Mouse (Mus musculus) lung, embryonic 16.5 days (tissue): Measurements from ENCODE around the gene Prelp. TPM values are rescaled to one million over a fixed set of nuclear protein-coding genes. Genes with fewer than 3 reads are reported as not detected.

Experiments
- ATAC-seq: fragments of 200-750 bp; cut with Nextera tagmentation; 2 replicates; pipeline ENCODE4 v1.8.0; 2017; ENCODE audit warnings: low read depth, mild to moderate bottlenecking, moderate library complexity
- H3K27ac ChIP-seq: fragments of 300-500 bp; sonication (generic); 2 replicates; pipeline ENCODE4 v1.5.1; 2014; ENCODE audit warnings: mild to moderate bottlenecking, control low read depth, low read length
- H3K27me3 ChIP-seq: fragments of 300-500 bp; sonication (generic); 2 replicates; pipeline ENCODE4 v1.6.1; 2014; ENCODE audit warnings: low read depth, low read length, mixed read lengths; ENCODE audit not compliant: control insufficient read depth, insufficient read depth
- H3K36me3 ChIP-seq: fragments of 300-500 bp; sonication (generic); 2 replicates; pipeline ENCODE4 v1.6.1; 2014; ENCODE audit warnings: low read length; ENCODE audit not compliant: control insufficient read depth, insufficient read depth
- H3K4me1 ChIP-seq: fragments of 300-500 bp; sonication (generic); replicated peaks from 2 replicates; pipeline ENCODE4 v1.6.1; 2014; ENCODE audit warnings: low read length, mixed read lengths; ENCODE audit not compliant: control insufficient read depth, insufficient read depth
- H3K4me2 ChIP-seq: fragments of 300-500 bp; sonication (generic); 2 replicates; pipeline ENCODE4 v1.6.1; 2014; ENCODE audit warnings: low read depth, low read length, control low read depth
- H3K4me3 ChIP-seq: fragments of 300-500 bp; sonication (generic); 2 replicates; pipeline ENCODE4 v1.5.1; 2014; ENCODE audit warnings: mild to moderate bottlenecking, low read length, control low read depth
- H3K9ac ChIP-seq: fragments of 300-500 bp; sonication (generic); 2 replicates; pipeline ENCODE4 v1.6.1; 2014; ENCODE audit warnings: low read length, control low read depth
- H3K9me3 ChIP-seq: fragments of 300-500 bp; sonication (generic); 2 replicates; pipeline ENCODE4 v1.6.1; 2016; ENCODE audit warnings: low read length; ENCODE audit not compliant: control insufficient read depth
- WGBS: fragments of 180-500 bp; shearing (Covaris S2); extraction: QIAGEN DNeasy Blood & Tissue Kit; methylation state at CpG from one replicate; pipeline ENCODE4 v1.1.7; 2014; 5-methylcytosine and 5-hydroxymethylcytosine counted together
- polyA plus RNA-seq: library from polyadenylated mRNA; unstranded; fragments of >200 nt; fragmentation: Nextera tagmentation; extraction: Ambion mirVana; gene quantifications from 2 replicates; pipeline ENCODE4 v1.2.1, GENCODE M21; 2015

Gene Prelp
- polyA plus RNA-seq, 1 experiment from 2014 or later = 28.6 TPM

DNA sequence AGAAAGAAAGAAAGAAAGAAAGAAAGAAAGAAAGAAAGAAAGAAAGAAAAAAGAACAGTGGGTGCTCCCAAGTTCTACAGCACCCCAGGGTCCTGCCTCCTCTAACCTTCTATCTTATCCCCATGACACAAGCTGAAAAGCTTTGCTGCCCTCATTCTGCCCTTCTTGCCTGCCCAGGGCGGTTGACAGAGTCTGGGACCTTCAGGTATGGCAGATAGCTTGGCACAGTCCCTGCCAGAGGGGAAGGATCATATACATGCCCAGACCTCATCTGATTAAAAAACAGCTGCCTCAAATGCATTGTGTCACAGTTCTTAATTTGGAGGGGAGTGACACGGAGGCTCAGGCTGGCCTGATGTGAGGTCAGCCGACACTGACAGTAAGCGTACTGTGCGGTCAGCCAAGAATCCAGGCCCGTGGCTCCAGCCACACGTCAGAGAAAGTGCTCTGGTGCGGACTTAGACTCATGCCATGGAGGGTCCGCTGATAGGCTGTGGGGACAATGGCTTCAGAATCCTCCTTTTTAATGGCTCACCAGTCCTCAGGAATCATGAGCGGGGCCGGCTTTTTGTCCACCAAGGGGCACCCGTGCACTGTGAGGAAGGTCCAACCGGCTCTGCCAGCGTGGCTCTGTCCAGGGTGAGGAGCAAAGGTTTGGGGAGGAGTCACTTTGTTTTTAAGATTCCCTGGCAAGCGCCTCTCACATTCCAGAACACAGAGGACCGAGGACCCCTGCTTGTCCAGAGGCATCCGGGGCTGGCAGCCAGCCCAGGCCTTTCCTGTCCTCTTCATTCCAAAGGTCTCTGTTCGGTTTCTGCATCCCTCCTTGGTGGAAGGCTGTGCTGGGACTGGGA lies 40.3 kb upstream of the Prelp start:
- H3K36me3 ChIP-seq = no peaks in the 10 kb centered on the region
- peak overlapping the region; percentile 50 for H3K9ac ChIP-seq
- no peaks in the 10 kb centered on the region for H3K27me3 ChIP-seq
- peak overlapping the region; percentile 89 for H3K27ac ChIP-seq
- no peaks in the 10 kb centered on the region; the same call in 1 of the 2 replicates for H3K9me3 ChIP-seq
- peak; percentile 94 for ATAC-seq
- 9% methylated on average over 18 of the region's 18 CpGs for WGBS
- no peak overlapping the region for H3K4me3 ChIP-seq
- peaks cover 32% of the 10 kb centered on the region for H3K4me1 ChIP-seq
- H3K4me2 ChIP-seq = peak overlapping the region; percentile 25; the same call in 1 of the 2 replicates

GRCm38 (mm10) chr1:133959521-133959920 lies 38.3 kb upstream of the Prelp start:
- peaks cover 19% of the 10 kb centered on the region for H3K4me1 ChIP-seq
- no peak overlapping the region for H3K4me2 ChIP-seq
- H3K36me3 ChIP-seq = no peaks in the 10 kb centered on the region
- H3K4me3 ChIP-seq = no peak overlapping the region
- peak; percentile 26 for ATAC-seq
- H3K9ac ChIP-seq = peak overlapping the region; percentile 32; the same call in 1 of the 2 replicates
- no peaks in the 10 kb centered on the region; the same call in 1 of the 2 replicates for H3K9me3 ChIP-seq
- no peaks in the 10 kb centered on the region for H3K27me3 ChIP-seq
- WGBS = 51% methylated on average over 5 of the region's 5 CpGs
- H3K27ac ChIP-seq = peak overlapping the region; percentile 79

DNA sequence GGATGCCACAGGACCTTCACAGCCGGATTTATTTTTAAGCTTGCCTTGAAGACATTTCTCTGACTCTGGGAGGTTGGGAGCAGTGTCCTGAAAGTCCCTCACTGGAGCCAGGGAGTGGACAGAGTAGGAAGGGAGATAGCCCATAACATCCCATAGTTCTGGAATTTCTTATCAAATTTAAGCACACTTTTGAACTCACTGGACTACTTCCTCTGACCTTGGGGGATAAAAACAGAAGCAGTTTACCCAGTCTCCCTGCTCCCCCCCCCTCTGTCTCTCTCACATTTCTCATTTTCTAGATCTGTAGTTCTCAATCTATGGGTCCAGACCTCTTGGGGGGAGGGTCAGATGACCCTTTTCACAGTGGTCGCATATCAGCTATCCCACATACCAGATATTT lies 32.8 kb upstream of the Prelp start:
- peaks cover 16% of the 10 kb centered on the region for H3K4me1 ChIP-seq
- no peak for ATAC-seq
- H3K4me3 ChIP-seq = no peak overlapping the region
- no peaks in the 10 kb centered on the region for H3K9me3 ChIP-seq
- no peak overlapping the region for H3K9ac ChIP-seq
- no peaks in the 10 kb centered on the region for H3K36me3 ChIP-seq
- H3K4me2 ChIP-seq = no peak overlapping the region
- no peaks in the 10 kb centered on the region for H3K27me3 ChIP-seq
- 17% methylated on average over 2 of the region's 2 CpGs for WGBS
- no peak overlapping the region for H3K27ac ChIP-seq

- H3K36me3 ChIP-seq = no peaks in the 10 kb centered on the region
- no peak for ATAC-seq
- H3K4me1 ChIP-seq = peaks cover 16% of the 10 kb centered on the region
- H3K4me3 ChIP-seq = no peak overlapping the region
- 31% methylated on average over 9 of the region's 9 CpGs for WGBS
- H3K9me3 ChIP-seq = no peaks in the 10 kb centered on the region
- H3K27ac ChIP-seq = no peak overlapping the region
- no peaks in the 10 kb centered on the region for H3K27me3 ChIP-seq
- no peak overlapping the region; the same call in 1 of the 2 replicates for H3K9ac ChIP-seq
- H3K4me2 ChIP-seq = no peak overlapping the region
These were observed 32.1 kb upstream of the Prelp start for GRCm38 (mm10) chr1:133953261-133953742.

- H3K36me3 ChIP-seq = no peaks in the 10 kb centered on the region
- no peak overlapping the region for H3K4me3 ChIP-seq
- H3K4me2 ChIP-seq = no peak overlapping the region
- 36% methylated on average over 6 of the region's 6 CpGs for WGBS
- peak; percentile 42; the same call in 1 of the 2 replicates for ATAC-seq
- H3K4me1 ChIP-seq = peaks cover 16% of the 10 kb centered on the region
- H3K9ac ChIP-seq = no peak overlapping the region
- H3K27ac ChIP-seq = no peak overlapping the region
- H3K9me3 ChIP-seq = no peaks in the 10 kb centered on the region
- no peaks in the 10 kb centered on the region for H3K27me3 ChIP-seq
These were observed 30.4 kb upstream of the Prelp start for GRCm38 (mm10) chr1:133951598-133951997.

DNA sequence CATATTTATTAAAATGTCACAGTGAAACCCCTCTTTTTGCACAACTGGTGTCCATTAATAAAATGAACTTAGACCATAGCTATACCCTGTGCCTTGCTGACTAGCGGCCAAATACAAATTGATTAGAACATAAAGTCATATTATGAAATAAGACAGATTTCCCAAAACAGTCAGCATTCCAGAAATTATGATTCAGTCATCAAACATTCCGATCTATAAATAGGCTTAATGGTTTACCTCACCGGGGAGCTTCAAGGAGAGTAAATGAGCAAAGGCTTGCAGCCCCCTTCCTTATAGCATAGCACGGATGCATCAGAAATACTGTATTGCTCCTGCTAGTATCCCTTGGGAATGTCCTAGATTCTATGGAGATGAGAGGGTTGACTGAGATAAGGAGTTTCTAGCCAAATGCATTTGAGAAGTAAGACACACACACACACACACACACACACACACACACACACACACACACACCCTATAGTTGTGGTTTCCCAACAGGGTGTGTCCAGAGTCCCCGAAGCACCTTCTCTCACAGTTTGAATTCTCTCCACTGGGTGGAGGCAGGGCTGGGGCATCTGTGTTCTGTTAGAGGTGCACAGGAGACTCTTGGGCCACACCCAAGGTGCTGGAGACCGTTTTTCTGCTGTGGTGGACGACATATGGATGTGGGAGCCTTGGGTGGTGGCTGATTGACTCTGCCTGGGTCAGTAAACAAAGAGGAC lies 29.0 kb upstream of the Prelp start:
- Histone ChIP-seq H3K4me3 (no peak overlapping the region), H3K9me3 (no peaks in the 10 kb centered on the region), H3K27me3 (no peaks in the 10 kb centered on the region), H3K36me3 (no peaks in the 10 kb centered on the region), H3K9ac (no peak overlapping the region), H3K4me1 (peaks cover 16% of the 10 kb centered on the region), H3K4me2 (no peak overlapping the region), H3K27ac (no peak overlapping the region)
- peak; percentile 55; the same call in 1 of the 2 replicates for ATAC-seq
- 37% methylated on average over 7 of the region's 7 CpGs for WGBS

DNA sequence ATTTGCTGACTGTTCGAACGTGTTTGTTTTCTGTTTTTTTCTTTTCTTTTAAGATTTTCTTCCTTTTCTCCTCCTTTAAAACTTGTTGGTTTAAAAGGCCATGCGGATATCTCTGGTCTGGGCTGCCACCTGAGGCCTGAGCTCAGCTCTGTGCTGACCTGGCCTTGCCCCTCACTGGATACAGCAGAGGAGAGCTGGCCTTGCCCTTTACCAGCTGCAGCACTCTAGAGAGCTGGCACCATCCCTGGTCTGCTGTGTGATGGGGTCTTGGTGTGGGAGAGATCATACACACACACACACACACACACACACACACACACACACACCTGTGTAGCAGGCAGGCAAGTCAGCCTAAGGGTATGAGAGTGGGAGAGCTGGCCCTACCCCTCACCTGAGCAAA lies 23.9 kb upstream of the Prelp start:
- H3K27me3 ChIP-seq = no peaks in the 10 kb centered on the region
- no peak for ATAC-seq
- no peak overlapping the region for H3K4me2 ChIP-seq
- H3K4me1 ChIP-seq = peaks cover 17% of the 10 kb centered on the region
- H3K4me3 ChIP-seq = no peak overlapping the region
- H3K27ac ChIP-seq = no peak overlapping the region
- no peaks in the 10 kb centered on the region for H3K36me3 ChIP-seq
- WGBS = 87% methylated on average over 3 of the region's 3 CpGs
- no peak overlapping the region for H3K9ac ChIP-seq
- no peaks in the 10 kb centered on the region for H3K9me3 ChIP-seq

DNA sequence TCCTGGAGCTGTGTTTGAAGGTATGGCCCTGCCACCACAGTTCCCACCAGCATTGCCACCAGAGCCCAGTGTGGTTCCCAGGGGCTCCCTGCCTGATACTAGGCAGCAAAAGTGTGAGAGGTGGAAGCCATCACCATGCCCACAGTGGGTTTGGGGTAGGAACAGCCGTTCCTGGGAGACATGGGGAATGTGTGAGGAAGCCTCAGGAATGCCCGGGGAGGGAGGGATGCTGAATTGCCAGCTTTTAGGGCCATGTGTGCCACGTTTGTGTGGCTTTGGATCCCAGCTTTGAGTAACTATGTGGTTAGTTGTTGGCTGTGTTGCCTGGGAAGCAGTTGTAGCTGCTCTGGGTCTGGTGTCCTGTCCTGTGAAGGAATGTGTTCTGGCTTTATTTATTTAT lies 20.7 kb upstream of the Prelp start:
- Histone ChIP-seq H3K9ac (peak overlapping the region; percentile 8; the same call in 1 of the 2 replicates), H3K4me1 (peaks cover 16% of the 10 kb centered on the region), H3K27me3 (no peaks in the 10 kb centered on the region), H3K36me3 (no peaks in the 10 kb centered on the region), H3K4me2 (no peak overlapping the region), H3K27ac (peak overlapping the region; percentile 35; the same call in 1 of the 2 replicates), H3K9me3 (no peaks in the 10 kb centered on the region), H3K4me3 (no peak overlapping the region)
- WGBS = 72% methylated on average over 3 of the region's 3 CpGs
- ATAC-seq = peak; percentile 39
